25 mouse cellular contexts compared by ENCODE assay signal in the genomic region with DNA sequence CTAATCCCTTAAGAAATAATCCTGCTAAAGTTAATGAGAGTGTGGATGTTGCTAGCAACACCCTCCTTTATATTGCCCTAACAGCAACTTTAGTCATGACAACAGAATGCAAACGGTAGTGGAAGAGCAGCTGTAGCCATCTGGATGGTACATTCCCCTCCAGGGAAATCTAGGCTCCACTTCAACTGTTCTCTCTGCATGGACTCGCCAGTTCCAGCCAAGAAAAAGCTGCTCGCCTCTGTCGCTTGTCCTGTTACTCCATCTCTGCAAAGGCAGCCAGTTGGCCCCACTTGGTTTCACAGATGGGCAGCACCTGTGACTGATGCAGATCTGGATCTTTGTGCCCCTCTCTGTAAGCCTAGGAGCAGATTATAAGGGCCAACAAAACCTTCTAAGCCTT. TPM values are rescaled to one million over a fixed set of nuclear protein-coding genes. Genes with fewer than 3 reads are reported as not detected.
DNase-seq lines count a peak whose midpoint lies in the region; ATAC-seq and TF ChIP-seq lines count a peak whose summit lies in the region.
"Had no signal": no experiment of that assay in that cellular context is flagged by ENCODE, and none has a peak within 500 bp of the region (broad histone marks: within the 10 kb centered on the region; RNA-seq: fewer than 3 reads in every experiment).

No protein-coding gene starts in this region.

- H3K36me3 ChIP-seq in hindbrain, embryonic 16.5 days (ENCODE audit: control insufficient read depth, insufficient read depth, low read length) = no peaks in the 10 kb centered on the region
- no peaks in the 10 kb centered on the region for H3K36me3 ChIP-seq in hindbrain, embryonic 10.5 days
- H3K36me3 ChIP-seq in midbrain, postnatal 0 days (ENCODE audit: insufficient read depth, low read length) = no peaks in the 10 kb centered on the region
- H3K36me3 ChIP-seq in midbrain, embryonic 13.5 days = no peaks in the 10 kb centered on the region
- H3K36me3 ChIP-seq: embryonic facial prominence, embryonic 12.5 days; heart, embryonic 13.5 days had no signal

- no peak overlapping the region for H3K27ac ChIP-seq in hindbrain, embryonic 16.5 days (ENCODE audit: low read depth, low read length)
- H3K27ac ChIP-seq in hindbrain, embryonic 10.5 days = no peak overlapping the region
- H3K27ac ChIP-seq in midbrain, postnatal 0 days (ENCODE audit: low read depth, low read length) = no peak overlapping the region
- H3K27ac ChIP-seq in midbrain, embryonic 13.5 days = no peak overlapping the region
- H3K27ac ChIP-seq: embryonic facial prominence, embryonic 12.5 days; heart, embryonic 13.5 days; macrophage; stomach, postnatal 0 days had no signal

- H3K27me3 ChIP-seq in hindbrain, embryonic 16.5 days (replicated peaks; ENCODE audit: control insufficient read depth, insufficient read depth, low read length) = no peaks in the 10 kb centered on the region
- H3K27me3 ChIP-seq in hindbrain, embryonic 10.5 days (ENCODE audit: insufficient read depth, poor library complexity, severe bottlenecking) = 0 out of 2 replicates have a peak, but pooled peaks cover 3% of the 10 kb centered on the region
- H3K27me3 ChIP-seq in midbrain, postnatal 0 days (ENCODE audit: insufficient read depth, low read length) = no peaks in the 10 kb centered on the region
- peaks cover 3% of the 10 kb centered on the region; the same call in 1 of the 2 replicates for H3K27me3 ChIP-seq in midbrain, embryonic 13.5 days
- H3K27me3 ChIP-seq: embryonic facial prominence, embryonic 12.5 days; heart, embryonic 13.5 days had no signal

- no peak overlapping the region for H3K4me3 ChIP-seq in hindbrain, embryonic 16.5 days (ENCODE audit: low read length)
- no peak overlapping the region for H3K4me3 ChIP-seq in hindbrain, embryonic 10.5 days
- H3K4me3 ChIP-seq in midbrain, postnatal 0 days (ENCODE audit: low read depth, low read length) = no peak overlapping the region
- H3K4me3 ChIP-seq in midbrain, embryonic 13.5 days (replicated peaks) = no peak overlapping the region
- H3K4me3 ChIP-seq: embryonic facial prominence, embryonic 12.5 days; heart, embryonic 13.5 days had no signal

- no peak overlapping the region for H3K9ac ChIP-seq in hindbrain, embryonic 16.5 days (ENCODE audit: low read depth, low read length)
- no peak overlapping the region for H3K9ac ChIP-seq in midbrain, postnatal 0 days (replicated peaks; ENCODE audit: low read length, poor library complexity, severe bottlenecking)
- H3K9ac ChIP-seq in midbrain, embryonic 13.5 days (replicated peaks) = no peak overlapping the region
- H3K9ac ChIP-seq: embryonic facial prominence, embryonic 12.5 days; heart, embryonic 13.5 days had no signal

- H3K9me3 ChIP-seq in hindbrain, embryonic 16.5 days (ENCODE audit: control insufficient read depth, low read length) = no peaks in the 10 kb centered on the region
- no peaks in the 10 kb centered on the region for H3K9me3 ChIP-seq in hindbrain, embryonic 10.5 days
- H3K9me3 ChIP-seq in midbrain, postnatal 0 days (ENCODE audit: low read length) = no peaks in the 10 kb centered on the region
- H3K9me3 ChIP-seq in midbrain, embryonic 13.5 days = no peaks in the 10 kb centered on the region
- H3K9me3 ChIP-seq: embryonic facial prominence, embryonic 12.5 days; heart, embryonic 13.5 days had no signal

- DNase-seq in cerebellum, postnatal 14 days = peak; percentile 16 to 21
- no peak for DNase-seq in cerebellum, adult 11-12 months
- no peak for DNase-seq in hindbrain, embryonic 10.5 days (ENCODE audit: low spot score)
- peak; percentile 44 for DNase-seq in midbrain, postnatal 0 days (ENCODE audit: low spot score)
- peak; percentile 20 for DNase-seq in lung, postnatal 36 days
- DNase-seq in spleen, postnatal 36 days (ENCODE audit: low spot score in 2 of 2) = no peak
- DNase-seq: cerebellum, adult 9-10 months; kidney, postnatal 36 days; right cerebral cortex, adult 18-20 months; spleen, adult 18-20 months; thymus, postnatal 4 days had no signal

- ATAC-seq in hindbrain, embryonic 16.5 days = peak; percentile 82
- ATAC-seq in midbrain, postnatal 0 days (ENCODE audit: low FRiP score) = no peak
- no peak for ATAC-seq in midbrain, embryonic 13.5 days
- ATAC-seq: inflammation-experienced regulatory T-cells, adult 6 months; midbrain, embryonic 16.5 days; Patski had no signal

- no peaks in the 10 kb centered on the region for H3K4me1 ChIP-seq in hindbrain, embryonic 16.5 days (ENCODE audit: control insufficient read depth, insufficient read depth, low read depth, low read length)
- H3K4me1 ChIP-seq in hindbrain, embryonic 10.5 days (replicated peaks) = no peaks in the 10 kb centered on the region
- no peaks in the 10 kb centered on the region for H3K4me1 ChIP-seq in midbrain, postnatal 0 days (ENCODE audit: insufficient read depth, low read length)
- no peaks in the 10 kb centered on the region for H3K4me1 ChIP-seq in midbrain, embryonic 13.5 days (replicated peaks)
- H3K4me1 ChIP-seq: embryonic facial prominence, embryonic 12.5 days; heart, embryonic 13.5 days had no signal

- no peak for TF ChIP-seq CTCF in midbrain, postnatal 0 days (IDR thresholded peaks at IDR 0.05)

- WGBS in hindbrain, embryonic 16.5 days = 60% methylated on average over 4 of the region's 4 CpGs
- 74% methylated on average over 4 of the region's 4 CpGs for WGBS in hindbrain, embryonic 10.5 days
- 51% methylated on average over 4 of the region's 4 CpGs for WGBS in midbrain, postnatal 0 days
- WGBS in midbrain, embryonic 13.5 days = 53% methylated on average over 4 of the region's 4 CpGs

- H3K4me2 ChIP-seq in hindbrain, embryonic 16.5 days (ENCODE audit: low read length) = no peak overlapping the region
- H3K4me2 ChIP-seq in midbrain, postnatal 0 days (ENCODE audit: low read depth, low read length, poor library complexity, severe bottlenecking) = no peak overlapping the region
- H3K4me2 ChIP-seq in midbrain, embryonic 13.5 days (replicated peaks) = no peak overlapping the region
- H3K4me2 ChIP-seq: embryonic facial prominence, embryonic 12.5 days; heart, embryonic 13.5 days had no signal

RNA-seq across cellular contexts. Expression of gene 4933428M09Rik, which starts 45.0 kb away (rescaled TPM):
- polyA plus RNA-seq in hindbrain, embryonic 16.5 days (2015; fragmentation: Nextera tagmentation; extraction: Ambion mirVana) = not detected in 2 replicates
- not detected in 2 replicates for polyA plus RNA-seq in hindbrain, embryonic 10.5 days (2016; fragmentation: Nextera tagmentation; extraction: Ambion mirVana)
- not detected in 2 replicates for total RNA-seq in midbrain, postnatal 0 days (2014; rRNA removed)
- polyA plus RNA-seq in midbrain, postnatal 0 days (2015; fragmentation: Nextera tagmentation; extraction: Ambion mirVana) = not detected in 2 replicates
- polyA plus RNA-seq in midbrain, embryonic 13.5 days (2015; fragmentation: Nextera tagmentation; extraction: Ambion mirVana) = not detected in 2 replicates
- total RNA-seq: gastrocnemius, adult 18-20 months; left cerebral cortex, adult 18-20 months had no signal
- polyA plus RNA-seq: embryonic facial prominence, embryonic 12.5 days; forebrain, embryonic 11.5 days; heart, embryonic 13.5 days; inflammation-experienced regulatory T-cells, adult 6 months; limb, embryonic 14.5 days; macrophage; midbrain, embryonic 16.5 days; neural tube, embryonic 14.5 days; Patski; stomach, postnatal 0 days had no signal

RNA-seq across cellular contexts. Expression of gene 4930513O06Rik, which starts 48.0 kb away (rescaled TPM):
- polyA plus RNA-seq in hindbrain, embryonic 16.5 days (2015; fragmentation: Nextera tagmentation; extraction: Ambion mirVana) = not detected in 2 replicates
- not detected in 2 replicates for polyA plus RNA-seq in hindbrain, embryonic 10.5 days (2016; fragmentation: Nextera tagmentation; extraction: Ambion mirVana)
- total RNA-seq in midbrain, postnatal 0 days (2014; rRNA removed) = not detected in 2 replicates
- not detected in 2 replicates for polyA plus RNA-seq in midbrain, postnatal 0 days (2015; fragmentation: Nextera tagmentation; extraction: Ambion mirVana)
- not detected in 2 replicates for polyA plus RNA-seq in midbrain, embryonic 13.5 days (2015; fragmentation: Nextera tagmentation; extraction: Ambion mirVana)
- total RNA-seq: gastrocnemius, adult 18-20 months; left cerebral cortex, adult 18-20 months had no signal
- polyA plus RNA-seq: embryonic facial prominence, embryonic 12.5 days; forebrain, embryonic 11.5 days; heart, embryonic 13.5 days; inflammation-experienced regulatory T-cells, adult 6 months; limb, embryonic 14.5 days; macrophage; midbrain, embryonic 16.5 days; neural tube, embryonic 14.5 days; Patski; stomach, postnatal 0 days had no signal

RNA-seq across cellular contexts. Expression of gene Serpina7, which starts 49.0 kb away (rescaled TPM):
- not detected in 2 replicates for polyA plus RNA-seq in hindbrain, embryonic 16.5 days (2015; fragmentation: Nextera tagmentation; extraction: Ambion mirVana)
- 0.08 and 0.14 TPM in 2 replicates for polyA plus RNA-seq in hindbrain, embryonic 10.5 days (2016; fragmentation: Nextera tagmentation; extraction: Ambion mirVana)
- total RNA-seq in midbrain, postnatal 0 days (2014; rRNA removed) = not detected in 2 replicates
- not detected in 2 replicates for polyA plus RNA-seq in midbrain, postnatal 0 days (2015; fragmentation: Nextera tagmentation; extraction: Ambion mirVana)
- not detected in 2 replicates for polyA plus RNA-seq in midbrain, embryonic 13.5 days (2015; fragmentation: Nextera tagmentation; extraction: Ambion mirVana)
- total RNA-seq: gastrocnemius, adult 18-20 months; left cerebral cortex, adult 18-20 months had no signal
- polyA plus RNA-seq: forebrain, embryonic 11.5 days; heart, embryonic 13.5 days; inflammation-experienced regulatory T-cells, adult 6 months; macrophage; midbrain, embryonic 16.5 days; neural tube, embryonic 14.5 days had no signal

Comparison
In these comparisons a context has a peak if more than half of its experiments do, and no peak if none do; other contexts are left out.
1. DNase-seq: peak in cerebellum, postnatal 14 days (2 of 2), midbrain, postnatal 0 days (single experiment) and lung, postnatal 36 days (single experiment); none in cerebellum, adult 11-12 months (single experiment), hindbrain, embryonic 10.5 days (single experiment) and spleen, postnatal 36 days (0 of 2).